ENCODE assay signal across 10 mouse cellular contexts in the genomic region with DNA sequence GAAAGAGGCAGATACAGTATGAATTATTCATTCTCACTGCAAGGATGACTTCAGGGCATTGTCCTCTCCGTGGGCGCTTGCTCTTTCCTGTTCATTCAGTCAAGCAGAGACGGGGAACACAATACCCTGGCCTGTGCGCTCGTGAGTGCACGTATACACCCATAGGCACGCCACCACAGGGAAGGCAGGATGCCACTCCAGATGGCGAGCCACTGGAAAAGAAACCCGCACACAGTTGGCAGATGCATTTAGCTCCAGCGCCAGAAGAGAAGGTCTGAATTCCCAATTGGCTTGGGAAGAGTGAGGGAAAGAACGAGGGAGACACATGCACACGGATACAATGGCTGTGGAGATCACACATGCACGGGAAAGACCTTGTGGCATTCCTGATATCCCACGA. TPM values are rescaled to one million over a fixed set of nuclear protein-coding genes. Genes with fewer than 3 reads are reported as not detected.
DNase-seq lines count a peak whose midpoint lies in the region; ATAC-seq and TF ChIP-seq lines count a peak whose summit lies in the region.
"Had no signal": no experiment of that assay in that cellular context is flagged by ENCODE, and none has a peak within 500 bp of the region (broad histone marks: within the 10 kb centered on the region; RNA-seq: fewer than 3 reads in every experiment).

No protein-coding gene starts in this region.

- no peak for TF ChIP-seq POLR2A in lung, adult 2 months (IDR thresholded peaks at IDR 0.05; ENCODE audit: borderline replicate concordance, extremely low read depth, low read depth, low read length)

- H3K27me3 ChIP-seq in midbrain, embryonic 16.5 days (ENCODE audit: control insufficient read depth, insufficient read depth, low read depth, low read length) = no peaks in the 10 kb centered on the region
- no peaks in the 10 kb centered on the region for H3K27me3 ChIP-seq in heart, embryonic 11.5 days (ENCODE audit: control insufficient read depth, insufficient read depth, low read length)

- peak; percentile 39 for DNase-seq in embryo, embryonic 11 days
- no peak for DNase-seq in embryo, embryonic 10.5 days (ENCODE audit: low spot score)
- DNase-seq in R1 (ENCODE audit: low read depth, low spot score) = peak; percentile 31
- peak; percentile 52 to 55 for DNase-seq in layer of hippocampus, adult 8-10 months (ENCODE audit: low spot score in 2 of 2)
- DNase-seq in lung, adult 2 months = no peak
- no peak for DNase-seq in spleen, postnatal 36 days (ENCODE audit: low spot score in 2 of 2)
- DNase-seq: cerebellum, adult 11-12 months; lung, postnatal 10 days had no signal

- no peak overlapping the region for H3K4me3 ChIP-seq in midbrain, embryonic 16.5 days (ENCODE audit: low read depth, low read length)
- H3K4me3 ChIP-seq in heart, embryonic 11.5 days (ENCODE audit: low read depth, low read length) = no peak overlapping the region
- no peak overlapping the region for H3K4me3 ChIP-seq in lung, adult 2 months (replicated peaks; ENCODE audit: extremely low read depth, low read depth, low read length)

- no peak for TF ChIP-seq CTCF in lung, adult 2 months (IDR thresholded peaks at IDR 0.05; ENCODE audit: insufficient read depth, low read length)

- ATAC-seq in midbrain, embryonic 16.5 days = peak; percentile 85
- ATAC-seq in heart, embryonic 11.5 days (replicated peaks; ENCODE audit: insufficient number of reproducible peaks, low FRiP score, low TSS enrichment) = no peak

- H3K4me2 ChIP-seq in midbrain, embryonic 16.5 days (ENCODE audit: low read length) = no peak overlapping the region
- no peak overlapping the region for H3K4me2 ChIP-seq in heart, embryonic 11.5 days

- H3K9ac ChIP-seq in midbrain, embryonic 16.5 days (ENCODE audit: low read depth, low read length) = no peak overlapping the region
- no peak overlapping the region for H3K9ac ChIP-seq in heart, embryonic 11.5 days (ENCODE audit: low read depth, low read length)

- peaks cover 7% of the 10 kb centered on the region; the same call in 1 of the 2 replicates for H3K4me1 ChIP-seq in midbrain, embryonic 16.5 days (ENCODE audit: control insufficient read depth, insufficient read depth, low read length)
- H3K4me1 ChIP-seq in heart, embryonic 11.5 days (ENCODE audit: control insufficient read depth, insufficient read depth, low read length) = 0 out of 2 replicates have a peak, but pooled peaks cover 2% of the 10 kb centered on the region
- peaks cover 4% of the 10 kb centered on the region; the same call in 1 of the 2 replicates for H3K4me1 ChIP-seq in lung, adult 2 months (ENCODE audit: control insufficient read depth, insufficient read depth, low read length)

- H3K9me3 ChIP-seq in midbrain, embryonic 16.5 days (replicated peaks; ENCODE audit: control insufficient read depth, low read length, poor library complexity, severe bottlenecking) = peaks cover 3% of the 10 kb centered on the region; the same call in 1 of the 2 replicates
- H3K9me3 ChIP-seq in heart, embryonic 11.5 days (replicated peaks; ENCODE audit: control insufficient read depth, low read length) = no peaks in the 10 kb centered on the region; the same call in 1 of the 2 replicates

- H3K36me3 ChIP-seq in midbrain, embryonic 16.5 days (ENCODE audit: control insufficient read depth, insufficient read depth, low read length) = no peaks in the 10 kb centered on the region
- no peaks in the 10 kb centered on the region for H3K36me3 ChIP-seq in heart, embryonic 11.5 days (ENCODE audit: control insufficient read depth, insufficient read depth, low read length)

- WGBS in midbrain, embryonic 16.5 days = 27% methylated on average over 14 of the region's 14 CpGs
- WGBS in heart, embryonic 11.5 days (ENCODE audit: insufficient replicate concordance) = 75% methylated on average over 14 of the region's 14 CpGs
- WGBS in lung, adult 2 months = 68% methylated on average over 14 of the region's 14 CpGs

- peak overlapping the region; percentile 66 for H3K27ac ChIP-seq in midbrain, embryonic 16.5 days (ENCODE audit: low read length)
- no peak overlapping the region for H3K27ac ChIP-seq in heart, embryonic 11.5 days (ENCODE audit: low read depth, low read length)

RNA-seq across cellular contexts. Expression of a gene that starts 53.0 kb away (rescaled TPM):
- total RNA-seq in layer of hippocampus, adult 8-10 months (2022) = 10 to 100 TPM; 79.1 to 98.9 (median 90.3) TPM
- polyA plus RNA-seq in midbrain, embryonic 16.5 days (2015; fragmentation: Nextera tagmentation; extraction: Ambion mirVana) = 6.9 and 7.8 TPM in 2 replicates
- polyA plus RNA-seq in heart, embryonic 11.5 days (2014; fragmentation: Nextera tagmentation; extraction: Ambion mirVana) = 2.5 and 2.9 TPM in 2 replicates
- polyA plus RNA-seq in lung, adult 2 months (2012; rRNA removed) = 97.0 and 99.9 TPM in 2 replicates

Comparison
In these comparisons a context has a peak if more than half of its experiments do, and no peak if none do; other contexts are left out.
1. DNase-seq: peak in embryo, embryonic 11 days (single experiment), R1 (single experiment) and layer of hippocampus, adult 8-10 months (2 of 2); none in embryo, embryonic 10.5 days (single experiment), lung, adult 2 months (single experiment) and spleen, postnatal 36 days (0 of 2).
2. RNA of a gene that starts 53.0 kb away (polyA plus RNA-seq): 97.0 to 99.9 TPM in lung, adult 2 months; 6.9 to 7.8 TPM in midbrain, embryonic 16.5 days and 2.5 to 2.9 TPM in heart, embryonic 11.5 days; every median in the first group is over 10 times any median in the second.